In genomic region chr17:6782033-6782526, GRCm38 (mm10) we compare ENCODE assay signal across 1 mouse cellular context.
TF ChIP-seq lines count a peak whose summit lies in the region.

No protein-coding gene starts in this region.

TF ChIP-seq in MEL, 35 proteins besides CTCF, POLR2A, EP300 and RAD21 (continued from another document):
- TF ChIP-seq ELF1 (IDR thresholded peaks at IDR 0.05; ENCODE audit: low read depth, low read length) (no peak), GABPA (IDR thresholded peaks at IDR 0.05; ENCODE audit: low read depth, low read length) (no peak), HCFC1 (IDR thresholded peaks at IDR 0.05; ENCODE audit: low read depth, low read length) (no peak), RCOR1 (IDR thresholded peaks at IDR 0.05; ENCODE audit: low read depth, low read length) (0 out of 2 replicates have a peak, but pooled peaks have one; percentile 14), E2F4 (IDR thresholded peaks at IDR 0.05; ENCODE audit: borderline replicate concordance, low read depth, low read length) (no peak), USF2 (IDR thresholded peaks at IDR 0.05; ENCODE audit: borderline replicate concordance in 1 of 2, insufficient read depth in 1 of 2, low read depth in 1 of 2, low read length in 2 of 2) (no peak), UBTF (IDR thresholded peaks at IDR 0.05; ENCODE audit: borderline replicate concordance, insufficient read depth, low read depth, low read length) (no peak), TAL1 (IDR thresholded peaks at IDR 0.05; ENCODE audit: low read length) (no peak), MXI1 (IDR thresholded peaks at IDR 0.05; ENCODE audit: low read depth, low read length) (no peak)
